Mouse (Mus musculus) liver, embryonic 18 days (tissue): ENCODE results near the gene Plpp3. TPM values are rescaled to one million over a fixed set of nuclear protein-coding genes. Genes with fewer than 3 reads are reported as not detected.

ENCODE experiments used
- polyA plus RNA-seq: library from polyadenylated mRNA; depleted of rRNA; stranded (reverse); fragments of >200 nt; gene quantifications from 2 replicates; pipeline ENCODE4 v1.2.3, GENCODE M21; 2012; rRNA removed

The Plpp3 gene
- polyA plus RNA-seq: 21.6 and 26.4 TPM in 2 replicates

DNA sequence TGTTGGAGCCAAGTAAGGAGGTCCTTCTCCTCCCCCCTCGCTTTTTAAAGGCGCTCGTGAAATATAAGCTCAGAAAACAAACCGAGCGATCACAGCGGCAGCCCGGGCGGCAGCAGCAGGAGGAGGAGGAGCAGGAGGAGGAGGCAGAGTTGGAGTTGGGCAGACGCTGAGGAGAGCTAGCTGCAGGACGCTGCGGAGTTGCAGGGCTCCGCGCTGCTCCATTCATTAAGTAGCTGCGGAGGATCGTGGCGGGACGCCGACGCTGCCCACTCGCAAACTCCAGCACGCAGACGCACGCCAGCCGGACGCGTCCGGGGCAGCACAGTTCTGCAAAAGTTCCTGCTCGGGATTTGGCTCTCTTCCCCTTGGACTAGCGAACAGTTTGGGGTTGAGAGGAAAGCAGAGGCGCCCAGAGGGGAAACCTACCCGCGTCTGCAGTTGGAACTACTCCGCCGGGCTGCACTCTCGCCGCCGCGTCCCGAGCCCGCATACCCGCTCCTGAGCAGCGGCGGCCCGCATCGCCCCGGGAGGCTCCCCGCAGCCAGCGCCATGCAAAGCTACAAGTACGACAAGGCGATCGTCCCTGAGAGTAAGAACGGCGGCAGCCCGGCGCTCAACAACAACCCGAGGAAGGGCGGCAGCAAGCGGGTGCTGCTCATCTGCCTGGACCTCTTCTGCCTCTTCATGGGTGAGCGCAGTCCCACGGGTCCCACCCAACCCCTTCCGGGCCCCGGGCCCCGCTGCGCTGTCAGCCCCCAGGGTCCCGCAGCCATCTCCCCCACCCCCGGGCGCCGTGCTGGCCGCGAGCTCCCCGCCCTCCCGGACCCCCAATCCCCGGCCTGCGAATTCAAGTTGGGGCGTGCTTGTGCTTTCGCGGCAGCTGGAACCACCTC, at the start of gene Plpp3:
TSS of gene Plpp3 (plus strand) at position 72 of the 893 bp plus-strand sequence.

DNA sequence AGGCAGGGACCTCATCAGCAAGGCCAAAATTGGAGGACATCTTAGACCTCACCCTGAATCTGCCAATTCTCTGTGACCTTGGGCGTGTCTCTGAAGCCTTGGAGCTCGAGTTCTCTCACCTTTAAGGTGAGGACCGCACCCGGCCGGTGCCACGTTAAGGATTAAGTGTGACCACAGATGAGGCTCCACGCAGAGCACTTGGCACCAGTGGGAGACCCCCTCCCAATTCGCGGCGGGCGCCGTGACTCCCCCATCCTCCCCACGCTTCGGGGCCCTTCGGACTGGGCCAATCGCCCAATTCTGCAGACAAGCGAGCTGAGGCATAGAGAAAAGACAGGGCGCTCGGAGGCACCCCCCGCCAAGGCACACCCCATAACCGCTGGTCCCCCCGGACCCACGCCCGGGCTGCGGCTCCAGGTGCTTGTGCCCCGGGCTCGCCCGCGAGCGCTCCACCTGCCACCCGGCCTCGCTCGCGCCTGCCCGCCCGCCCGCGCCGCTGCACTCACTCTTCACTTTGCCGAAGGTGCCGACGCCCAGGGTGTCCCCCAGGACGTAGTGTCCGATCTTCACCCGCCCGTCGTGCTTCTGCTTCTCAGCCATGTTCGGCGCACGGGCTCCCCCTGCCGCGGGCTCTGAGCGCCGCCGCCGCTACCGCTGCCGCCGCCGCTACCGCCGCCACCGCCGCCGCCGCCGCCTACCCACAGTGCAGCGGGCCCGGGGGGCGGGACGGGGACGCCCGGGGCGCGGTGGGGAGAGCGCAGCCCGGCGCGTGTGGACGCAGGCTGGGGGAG, 47.8 kb upstream of the Plpp3 start, which contains the start of gene Prkaa2:
TSS of gene Prkaa2 (minus strand) at position 692 of the 791 bp plus-strand sequence.

Other genes starting within 250 kb of the Plpp3 start
- 1.0 and 1.6 TPM in 2 replicates for gene Fyb2, start 243.9 kb upstream of the Plpp3 start, polyA plus RNA-seq
- 0.60 and 0.64 TPM in 2 replicates for gene Prkaa2, start 47.5 kb upstream of the Plpp3 start, polyA plus RNA-seq